Mouse (Mus musculus): Measurements from ENCODE around the gene Dmwd.
"Not testable (repeated sequence)": the region's sequence is repeated elsewhere in the genome, so short reads cannot be mapped to it uniquely, and the experiment has no call there.

Dmwd gene

GRCm38 (mm10) chr7:19071024-19071423 is 5.0 kb upstream of the Dmwd start:
- not testable (repeated sequence) for DNase-seq (ENCODE audit: extremely low read depth, low read depth)

- no peak for DNase-seq (ENCODE audit: extremely low read depth, low read depth)
These were observed 2.5 kb upstream of the Dmwd start for GRCm38 (mm10) chr7:19073504-19073903.

GRCm38 (mm10) chr7:19074494-19074893 is 1.5 kb upstream of the Dmwd start:
- DNase-seq (ENCODE audit: extremely low read depth, low read depth): no peak

DNA sequence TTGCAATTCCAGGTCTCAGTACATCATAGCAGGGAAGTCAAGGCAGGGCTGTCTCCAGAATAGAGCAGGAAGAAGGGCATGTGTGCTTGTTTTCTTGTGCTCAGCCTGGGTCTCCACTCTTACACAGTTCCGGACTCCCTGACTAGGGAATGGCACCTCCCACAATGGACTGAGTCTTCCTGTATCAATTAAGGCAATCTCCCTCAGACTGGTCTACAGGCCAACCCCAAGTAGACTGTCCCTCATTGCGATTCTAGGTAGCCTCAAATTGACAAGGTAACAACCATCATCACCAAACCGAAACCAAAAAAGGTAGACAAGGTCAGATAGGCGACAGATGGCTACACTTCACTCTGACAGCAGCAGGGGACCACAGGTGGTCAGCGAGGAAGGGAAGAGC is 796 bp upstream of the Dmwd start:
- no peak for DNase-seq (ENCODE audit: extremely low read depth, low read depth)

GRCm38 (mm10) chr7:19076586-19076991 is 562 bp downstream of the Dmwd start:
- no peak for DNase-seq (ENCODE audit: extremely low read depth, low read depth)

GRCm38 (mm10) chr7:19077761-19078160 is 1.7 kb downstream of the Dmwd start:
- peak; percentile 78 for DNase-seq (ENCODE audit: extremely low read depth, low read depth)

DNA sequence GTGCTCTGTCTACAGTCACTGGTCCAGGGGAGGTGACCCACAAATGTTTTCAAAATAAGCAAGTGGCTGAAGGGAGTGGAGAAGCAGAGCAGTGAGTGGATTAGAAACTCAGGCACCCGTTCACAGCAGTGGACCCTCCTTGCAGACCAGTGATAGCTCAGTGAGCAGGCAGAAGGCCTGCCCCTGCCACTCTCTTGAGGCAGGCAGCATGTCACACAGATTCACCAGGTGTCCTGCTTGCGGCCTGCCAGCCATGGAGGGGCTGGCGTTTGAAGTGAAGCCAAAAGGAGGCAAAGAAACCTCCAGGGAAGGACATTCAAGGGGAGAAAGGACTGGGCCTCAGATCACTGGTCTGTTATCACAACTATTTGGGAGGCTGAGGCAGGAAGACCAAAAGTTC is 2.7 kb downstream of the Dmwd start:
- DNase-seq (ENCODE audit: extremely low read depth, low read depth): no peak

GRCm38 (mm10) chr7:19080451-19080950 is 4.5 kb downstream of the Dmwd start:
- no peak for DNase-seq (ENCODE audit: extremely low read depth, low read depth)

GRCm38 (mm10) chr7:19082171-19082570 is 6.1 kb downstream of the Dmwd start:
- DNase-seq (ENCODE audit: extremely low read depth, low read depth): no peak

- no peak for DNase-seq (ENCODE audit: extremely low read depth, low read depth)
These were observed 7.1 kb downstream of the Dmwd start for GRCm38 (mm10) chr7:19083096-19083495.

- DNase-seq (ENCODE audit: extremely low read depth, low read depth): no peak
These were observed 7.7 kb downstream of the Dmwd start, which contains the start of gene Dmpk for GRCm38 (mm10) chr7:19083701-19084100. Gene Dmpk (plus strand): TSS chr7:19083849.

DNA sequence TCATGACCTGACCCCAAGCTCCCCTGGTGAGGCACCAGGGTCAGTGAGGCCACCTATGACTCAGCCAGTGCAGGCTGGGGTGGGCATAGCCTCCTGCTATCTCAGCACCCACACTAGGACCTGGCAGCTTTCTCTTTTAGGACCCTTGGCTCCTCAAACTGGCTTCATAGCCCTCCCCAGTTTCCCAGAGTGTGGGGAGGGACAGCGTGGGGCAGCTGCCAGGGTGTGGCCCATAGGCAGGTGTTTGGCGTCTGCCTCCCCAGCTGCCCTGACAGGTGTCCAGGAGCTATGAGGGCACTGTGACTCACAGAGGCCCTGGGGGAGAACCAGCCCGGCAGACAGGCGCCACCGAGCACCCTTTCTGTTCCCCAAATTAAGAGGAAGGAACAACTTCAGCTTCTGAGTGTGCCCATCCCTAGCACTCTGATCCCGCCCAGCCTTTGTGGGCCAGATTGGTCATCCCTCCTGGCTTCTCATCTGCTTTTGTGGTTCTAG is 8.3 kb downstream of the Dmwd start:
- no peak for DNase-seq (ENCODE audit: extremely low read depth, low read depth)

DNA sequence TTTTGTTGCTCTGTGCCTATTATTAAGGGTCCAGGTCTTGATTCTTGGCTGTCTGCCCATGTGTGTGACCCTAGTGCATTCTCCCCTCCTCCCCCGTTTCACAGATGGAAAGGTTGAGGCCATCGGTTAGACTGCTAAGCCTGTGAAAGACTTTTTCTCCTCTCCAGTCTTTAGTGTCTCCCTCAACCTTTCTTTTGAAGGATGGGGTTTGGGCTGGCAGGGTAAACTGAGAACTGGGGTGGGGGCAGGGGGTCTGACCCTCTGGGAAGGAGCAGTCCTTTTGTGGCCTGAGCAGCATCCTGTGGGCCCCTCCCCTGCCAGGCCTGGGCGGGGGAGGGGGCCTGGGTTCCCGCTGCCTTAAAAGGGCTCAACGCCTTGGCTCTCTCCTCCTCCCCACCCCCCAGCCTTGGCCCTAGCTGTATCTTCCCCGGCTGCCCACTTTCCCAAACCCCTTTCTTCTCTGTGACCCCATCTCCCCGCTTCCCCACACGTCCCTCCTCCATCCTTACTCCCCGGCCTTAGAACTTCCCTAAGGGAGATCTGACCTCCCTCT is 9.0 kb downstream of the Dmwd start:
- no peak for DNase-seq (ENCODE audit: extremely low read depth, low read depth)

DNA sequence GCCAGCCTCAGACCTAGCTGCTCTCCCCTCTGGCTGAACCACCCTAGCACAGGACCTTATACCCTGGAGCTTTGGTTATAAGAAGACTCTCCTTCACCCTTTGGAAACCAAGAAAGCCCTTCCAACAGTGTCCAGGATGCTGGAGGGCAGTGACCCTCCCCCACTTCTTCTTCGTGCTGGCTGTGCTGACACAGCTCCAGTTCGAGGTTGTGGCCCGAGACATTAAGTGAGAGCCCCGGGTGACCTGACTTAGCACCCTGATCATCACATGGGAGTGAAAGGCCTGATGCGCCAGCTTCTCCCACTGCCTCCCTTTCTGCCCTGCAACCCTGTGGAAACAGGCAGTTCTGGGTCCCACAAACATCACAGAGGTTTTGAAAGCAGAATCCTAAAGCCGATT is 9.5 kb downstream of the Dmwd start:
- no peak for DNase-seq (ENCODE audit: extremely low read depth, low read depth)

- no peak for DNase-seq (ENCODE audit: extremely low read depth, low read depth)
These were observed 10.0 kb downstream of the Dmwd start for GRCm38 (mm10) chr7:19086042-19086441.

DNA sequence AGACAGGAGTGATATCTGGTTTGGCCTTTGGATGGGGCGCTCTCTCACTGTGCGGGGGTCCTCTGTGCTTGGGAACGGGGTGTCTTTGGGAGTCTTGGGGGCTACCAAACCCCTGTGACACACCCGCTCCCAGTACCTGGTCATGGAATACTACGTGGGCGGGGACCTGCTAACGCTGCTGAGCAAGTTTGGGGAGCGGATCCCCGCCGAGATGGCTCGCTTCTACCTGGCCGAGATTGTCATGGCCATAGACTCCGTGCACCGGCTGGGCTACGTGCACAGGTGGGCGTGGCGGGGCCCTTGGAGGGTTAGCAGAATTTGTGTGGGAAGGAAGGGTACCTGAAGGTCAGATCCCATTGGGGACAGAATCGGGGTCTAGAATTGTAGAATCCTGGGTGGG is 10.7 kb downstream of the Dmwd start:
- DNase-seq (ENCODE audit: extremely low read depth, low read depth): no peak

- no peak for DNase-seq (ENCODE audit: extremely low read depth, low read depth)
These were observed 12.8 kb downstream of the Dmwd start for GRCm38 (mm10) chr7:19088813-19089212.

DNA sequence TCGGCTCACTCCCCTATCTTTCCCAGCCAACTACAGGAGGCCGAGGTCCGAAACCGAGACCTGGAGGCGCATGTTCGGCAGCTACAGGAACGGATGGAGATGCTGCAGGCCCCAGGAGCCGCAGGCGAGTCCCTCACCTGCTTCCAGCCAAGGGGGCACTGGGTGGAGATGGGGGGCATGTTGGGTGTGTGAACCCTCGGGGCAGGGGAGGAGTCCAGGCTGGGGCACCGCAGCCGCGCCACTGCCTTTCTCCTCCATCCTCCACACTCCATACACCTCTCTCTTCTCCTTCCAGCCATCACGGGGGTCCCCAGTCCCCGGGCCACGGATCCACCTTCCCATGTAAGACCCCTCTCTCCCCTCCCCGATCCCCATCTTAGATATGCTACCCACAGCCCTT is 15.9 kb downstream of the Dmwd start:
- DNase-seq (ENCODE audit: extremely low read depth, low read depth): no peak

- no peak for DNase-seq (ENCODE audit: extremely low read depth, low read depth)
These were observed 16.6 kb downstream of the Dmwd start for GRCm38 (mm10) chr7:19092381-19093173.

DNA sequence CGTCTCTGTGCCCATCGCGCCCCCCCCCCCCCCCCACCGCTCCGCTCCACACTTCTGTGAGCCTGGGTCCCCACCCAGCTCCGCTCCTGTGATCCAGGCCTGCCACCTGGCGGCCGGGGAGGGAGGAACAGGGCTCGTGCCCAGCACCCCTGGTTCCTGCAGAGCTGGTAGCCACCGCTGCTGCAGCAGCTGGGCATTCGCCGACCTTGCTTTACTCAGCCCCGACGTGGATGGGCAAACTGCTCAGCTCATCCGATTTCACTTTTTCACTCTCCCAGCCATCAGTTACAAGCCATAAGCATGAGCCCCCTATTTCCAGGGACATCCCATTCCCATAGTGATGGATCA is 17.1 kb downstream of the Dmwd start:
- no peak for DNase-seq (ENCODE audit: extremely low read depth, low read depth)

- peak; percentile 94 for DNase-seq (ENCODE audit: extremely low read depth, low read depth)
These were observed 17.7 kb downstream of the Dmwd start for GRCm38 (mm10) chr7:19093537-19094385.

- no peak for DNase-seq (ENCODE audit: extremely low read depth, low read depth)
These were observed 18.4 kb downstream of the Dmwd start, which contains the start of gene Six5 for GRCm38 (mm10) chr7:19094471-19094825. Gene Six5 (plus strand): TSS chr7:19094594.
